27 mouse cellular contexts compared by ENCODE assay signal in the genomic region with DNA sequence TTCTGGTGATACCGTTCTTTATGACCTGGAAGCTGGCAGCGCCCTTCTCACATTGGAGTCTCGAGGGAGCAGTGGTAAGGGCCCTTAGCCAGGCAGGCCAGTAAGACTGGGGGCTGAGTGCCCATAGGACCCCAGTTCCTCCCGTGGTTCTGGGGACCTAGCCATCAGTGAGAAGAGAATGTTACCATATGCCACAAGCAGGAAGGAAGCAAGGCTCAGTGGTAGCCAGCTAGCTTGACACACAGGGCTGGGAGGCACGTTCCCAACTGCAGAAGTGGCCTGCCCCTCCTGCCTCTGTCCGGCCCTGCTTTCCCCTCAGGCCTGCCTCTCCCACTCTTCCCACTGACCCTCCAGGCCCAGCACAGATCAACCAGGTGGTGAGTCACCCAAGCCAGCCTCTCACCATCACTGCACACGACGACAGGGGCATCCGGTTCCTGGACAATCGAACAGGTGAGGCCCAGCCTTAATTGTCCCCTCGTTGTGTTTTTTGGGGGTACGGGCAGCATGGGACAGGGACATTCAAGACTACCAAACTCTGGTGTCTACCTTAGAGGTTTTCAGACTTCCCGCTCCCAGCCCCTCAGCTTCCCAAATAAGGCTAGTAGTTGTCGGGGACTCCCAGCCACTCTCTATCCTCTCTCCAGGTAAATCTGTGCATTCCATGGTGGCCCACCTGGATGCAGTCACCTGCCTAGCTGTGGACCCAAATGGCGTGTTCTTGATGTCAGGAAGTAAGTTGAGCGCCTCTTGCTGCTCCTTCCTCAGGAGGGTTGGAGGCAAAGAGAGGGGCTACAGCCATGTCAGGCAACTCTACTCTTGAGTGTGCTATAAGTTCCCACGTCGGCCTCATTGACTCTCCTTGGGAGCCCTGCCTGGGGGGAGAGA. TPM values are rescaled to one million over a fixed set of nuclear protein-coding genes. Genes with fewer than 3 reads are reported as not detected.
A peak's percentile ranks its signal among the peaks of the same experiment; 100 is the strongest.
DNase-seq lines count a peak whose midpoint lies in the region; TF ChIP-seq lines count a peak whose summit lies in the region.
"Had no signal": no experiment of that assay in that cellular context is flagged by ENCODE, and none has a peak within 500 bp of the region (broad histone marks: within the 10 kb centered on the region; RNA-seq: fewer than 3 reads in every experiment).

No protein-coding gene starts in this region.

- peak; percentile 40; the same call in 1 of the 2 replicates for TF ChIP-seq POLR2A in spleen, adult 2 months (IDR thresholded peaks at IDR 0.05; ENCODE audit: low read depth, low read length)

- H3K4me1 ChIP-seq in spleen, adult 2 months (ENCODE audit: control insufficient read depth, insufficient read depth, insufficient read length), result peaks cover 47% of the 10 kb centered on the region
- peaks cover 24% of the 10 kb centered on the region for H3K4me1 ChIP-seq in embryonic facial prominence, embryonic 10.5 days
- H3K4me1 ChIP-seq: embryonic facial prominence, embryonic 12.5 days had no signal

- no peak for TF ChIP-seq CTCF in layer of hippocampus, adult 2 months (conservative IDR thresholded peaks at IDR 0.05)
- TF ChIP-seq CTCF in spleen, adult 2 months (IDR thresholded peaks at IDR 0.05; ENCODE audit: extremely low read depth, insufficient read depth, insufficient read length, insufficient replicate concordance), result no peak

- no peaks in the 10 kb centered on the region for H3K27me3 ChIP-seq in spleen, adult 2 months (ENCODE audit: control insufficient read depth, insufficient read depth, low read length)
- H3K27me3 ChIP-seq in embryonic facial prominence, embryonic 10.5 days (replicated peaks; ENCODE audit: low read depth, poor library complexity, severe bottlenecking), result no peaks in the 10 kb centered on the region
- H3K27me3 ChIP-seq: CH12.LX; embryonic facial prominence, embryonic 12.5 days; forebrain, embryonic 13.5 days; heart, embryonic 12.5 days; heart, embryonic 15.5 days; hindbrain, embryonic 13.5 days; Patski had no signal

- H3K36me3 ChIP-seq in spleen, adult 2 months (ENCODE audit: control insufficient read depth, insufficient read depth, low read length), result peaks cover 19% of the 10 kb centered on the region
- H3K36me3 ChIP-seq in embryonic facial prominence, embryonic 10.5 days (replicated peaks), result peaks cover 84% of the 10 kb centered on the region

- no peaks in the 10 kb centered on the region for H3K9me3 ChIP-seq in embryonic facial prominence, embryonic 10.5 days
- H3K9me3 ChIP-seq: embryonic facial prominence, embryonic 12.5 days; forebrain, embryonic 13.5 days; G1E; heart, embryonic 12.5 days; heart, embryonic 15.5 days; hindbrain, embryonic 10.5 days; hindbrain, embryonic 13.5 days had no signal

- no peak for DNase-seq in layer of hippocampus, adult 2 months (ENCODE audit: low spot score in 2 of 2)
- DNase-seq in layer of hippocampus, postnatal 36 days, result no peak
- peak in 1 of 2 experiments; percentile 63 for DNase-seq in spleen, adult 2 months (ENCODE audit: low read depth in 1 of 2, low spot score in 2 of 2)
- no peak for DNase-seq in spleen, postnatal 10 days (ENCODE audit: low spot score in 2 of 2)
- DNase-seq in T-cell, adult 2 months (ENCODE audit: low spot score), result peak; percentile 14
- DNase-seq in embryonic facial prominence, embryonic 10.5 days (ENCODE audit: low spot score), result no peak
- no peak for DNase-seq in left cerebral cortex, postnatal 25 days (ENCODE audit: low spot score in 2 of 2)
- no peak for DNase-seq in urinary bladder, postnatal 14 days (ENCODE audit: low spot score)
- DNase-seq: adrenal gland, adult 8-10 months; adrenal gland, postnatal 25 days; cerebellum, adult 18-20 months; cerebellum, adult 9-10 months; cerebellum, postnatal 14 days; gastrocnemius, postnatal 10 days; gastrocnemius, postnatal 36 days; heart, postnatal 10 days; heart, postnatal 36 days had no signal

- peak overlapping the region; percentile 51; the same call in 1 of the 2 replicates for H3K27ac ChIP-seq in layer of hippocampus, adult 2 months
- peak overlapping the region; percentile 87 for H3K27ac ChIP-seq in spleen, adult 2 months (ENCODE audit: insufficient read depth, low read length)
- H3K27ac ChIP-seq in embryonic facial prominence, embryonic 10.5 days (replicated peaks), result no peak overlapping the region
- H3K27ac ChIP-seq: embryonic facial prominence, embryonic 12.5 days; forebrain, embryonic 13.5 days; heart, embryonic 15.5 days; hindbrain, embryonic 10.5 days; hindbrain, embryonic 13.5 days had no signal

- intact Hi-C loops in left cerebral cortex, postnatal 25 days (cut with DNase I), result no loop called here

- WGBS in spleen, adult 2 months, result 68% methylated on average over 18 of the region's 18 CpGs
- WGBS in embryonic facial prominence, embryonic 10.5 days, result 94% methylated on average over 18 of the region's 18 CpGs

- no peak overlapping the region for H3K4me3 ChIP-seq in layer of hippocampus, adult 2 months
- H3K4me3 ChIP-seq in spleen, adult 2 months (ENCODE audit: extremely low read depth, insufficient read depth, insufficient read length), result peak overlapping the region; percentile 60
- H3K4me3 ChIP-seq in embryonic facial prominence, embryonic 10.5 days, result 0 out of 2 replicates have a peak overlapping the region, but pooled peaks have one; percentile 4
- H3K4me3 ChIP-seq: embryonic facial prominence, embryonic 12.5 days; erythroblast, embryonic 14.5 days; forebrain, embryonic 13.5 days; heart, embryonic 12.5 days; heart, embryonic 15.5 days; hindbrain, embryonic 10.5 days; hindbrain, embryonic 13.5 days had no signal

RNA-seq across cellular contexts. Expression of gene Prkd2, which starts 4.5 kb away (rescaled TPM):
- total RNA-seq in layer of hippocampus, adult 2 months (2021), result 1 to 10 TPM; 6.5 to 7.3 TPM
- 1 to 10 TPM; 5.8 to 8.2 TPM for total RNA-seq in layer of hippocampus, postnatal 36 days (2021)
- polyA plus RNA-seq in spleen, adult 2 months (2012; rRNA removed), result 183 and 205 TPM in 2 replicates
- 12.9 and 13.1 TPM in 2 replicates for polyA plus RNA-seq in embryonic facial prominence, embryonic 10.5 days (2016; fragmentation: Nextera tagmentation; extraction: Ambion mirVana)
- 1 to 10 TPM; 3.8 to 7.3 TPM for total RNA-seq in left cerebral cortex, postnatal 25 days (2021)

RNA-seq across cellular contexts. Expression of gene Fkrp, which starts 21.6 kb away (rescaled TPM):
- total RNA-seq in layer of hippocampus, adult 2 months (2021), result 10 to 100 TPM; 46.7 to 49.5 TPM
- 10 to 100 TPM; 41.8 to 44.7 TPM for total RNA-seq in layer of hippocampus, postnatal 36 days (2021)
- polyA plus RNA-seq in spleen, adult 2 months (2012; rRNA removed), result 28.6 and 36.1 TPM in 2 replicates
- polyA plus RNA-seq in embryonic facial prominence, embryonic 10.5 days (2016; fragmentation: Nextera tagmentation; extraction: Ambion mirVana), result 26.1 and 28.5 TPM in 2 replicates
- total RNA-seq in left cerebral cortex, postnatal 25 days (2021), result 10 to 100 TPM; 47.7 to 50.8 TPM

RNA-seq across cellular contexts. Expression of gene Strn4, which starts 22.5 kb away (rescaled TPM):
- 100 to 1,000 TPM; 286 to 314 TPM for total RNA-seq in layer of hippocampus, adult 2 months (2021)
- total RNA-seq in layer of hippocampus, postnatal 36 days (2021), result 100 to 1,000 TPM; 288 to 292 TPM
- polyA plus RNA-seq in spleen, adult 2 months (2012; rRNA removed), result 121 and 148 TPM in 2 replicates
- 129 and 131 TPM in 2 replicates for polyA plus RNA-seq in embryonic facial prominence, embryonic 10.5 days (2016; fragmentation: Nextera tagmentation; extraction: Ambion mirVana)
- 100 to 1,000 TPM; 314 to 335 TPM for total RNA-seq in left cerebral cortex, postnatal 25 days (2021)

RNA-seq across cellular contexts. Expression of gene Dact3, which starts 37.0 kb away (rescaled TPM):
- total RNA-seq in layer of hippocampus, adult 2 months (2021), result 100 to 1,000 TPM; 154 to 156 TPM
- 100 to 1,000 TPM; 146 to 149 TPM for total RNA-seq in layer of hippocampus, postnatal 36 days (2021)
- 9.2 and 18.1 TPM in 2 replicates for polyA plus RNA-seq in spleen, adult 2 months (2012; rRNA removed)
- 5.5 and 6.0 TPM in 2 replicates for polyA plus RNA-seq in embryonic facial prominence, embryonic 10.5 days (2016; fragmentation: Nextera tagmentation; extraction: Ambion mirVana)
- total RNA-seq in left cerebral cortex, postnatal 25 days (2021), result 100 to 1,000 TPM; 176 to 184 TPM

RNA-seq across cellular contexts. Expression of gene Gng8, which starts 53.4 kb away (rescaled TPM):
- 1 to 10 TPM; 1.9 to 4.0 TPM for total RNA-seq in layer of hippocampus, adult 2 months (2021)
- total RNA-seq in layer of hippocampus, postnatal 36 days (2021), result 1 to 10 TPM; 2.4 to 2.7 TPM
- polyA plus RNA-seq in spleen, adult 2 months (2012; rRNA removed), result 7.9 and 8.6 TPM in 2 replicates
- 14.7 and 20.3 TPM in 2 replicates for polyA plus RNA-seq in embryonic facial prominence, embryonic 10.5 days (2016; fragmentation: Nextera tagmentation; extraction: Ambion mirVana)
- total RNA-seq in left cerebral cortex, postnatal 25 days (2021), result 1 to 10 TPM; 2.5 to 4.0 TPM
- total RNA-seq: G1E had no signal
- polyA plus RNA-seq: erythroblast, embryonic 14.5 days; G1E had no signal
